Mouse (Mus musculus) midbrain, embryonic 16.5 days (tissue): ENCODE data around the gene Nadk. TPM values are rescaled to one million over a fixed set of nuclear protein-coding genes. Genes with fewer than 3 reads are reported as not detected.
A peak's percentile ranks its signal among the peaks of the same experiment; 100 is the strongest.

Experiments
- ATAC-seq: fragments of 200-750 bp; cut with Nextera tagmentation; 2 replicates; pipeline ENCODE4 v1.8.0; 2017; ENCODE audit warnings: moderate TSS enrichment
- H3K27ac ChIP-seq: fragments of 300-500 bp; sonication (generic); 2 replicates; pipeline ENCODE4 v1.5.1; 2014; ENCODE audit warnings: mild to moderate bottlenecking, low read length, mixed read lengths
- H3K27me3 ChIP-seq: fragments of 300-500 bp; sonication (generic); 2 replicates; pipeline ENCODE4 v1.6.1; 2014; ENCODE audit warnings: low read depth, low read length, mixed read lengths; ENCODE audit not compliant: control insufficient read depth, insufficient read depth
- H3K36me3 ChIP-seq: fragments of 300-500 bp; sonication (generic); 2 replicates; pipeline ENCODE4 v1.6.1; 2014; ENCODE audit warnings: mild to moderate bottlenecking, low read length, moderate library complexity, mixed read lengths; ENCODE audit not compliant: control insufficient read depth, insufficient read depth
- H3K4me1 ChIP-seq: fragments of 300-500 bp; sonication (generic); 2 replicates; pipeline ENCODE4 v1.6.1; 2014; ENCODE audit warnings: mild to moderate bottlenecking, low read length, mixed read lengths; ENCODE audit not compliant: control insufficient read depth, insufficient read depth
- H3K4me2 ChIP-seq: fragments of 300-500 bp; sonication (generic); 2 replicates; pipeline ENCODE4 v1.6.1; 2014; ENCODE audit warnings: mild to moderate bottlenecking, low read length, mixed read lengths
- H3K4me3 ChIP-seq: fragments of 300-500 bp; sonication (generic); 2 replicates; pipeline ENCODE4 v1.5.1; 2014; ENCODE audit warnings: low read depth, mild to moderate bottlenecking, low read length, moderate library complexity, mixed read lengths
- H3K9ac ChIP-seq: fragments of 300-500 bp; sonication (generic); 2 replicates; pipeline ENCODE4 v1.6.1; 2014; ENCODE audit warnings: low read depth, low read length, mixed read lengths
- H3K9me3 ChIP-seq: fragments of 300-500 bp; sonication (generic); replicated peaks from 2 replicates; pipeline ENCODE4 v1.6.1; 2014; ENCODE audit warnings: mild to moderate bottlenecking, low read length, mixed read lengths; ENCODE audit not compliant: control insufficient read depth, poor library complexity, severe bottlenecking
- WGBS: fragments of 180-500 bp; shearing (Covaris S2); extraction: QIAGEN DNeasy Blood & Tissue Kit; methylation state at CpG from one replicate; pipeline ENCODE4 v1.1.7; 2014; 5-methylcytosine and 5-hydroxymethylcytosine counted together
- polyA plus RNA-seq: library from polyadenylated mRNA; unstranded; fragments of >200 nt; fragmentation: Nextera tagmentation; extraction: Ambion mirVana; gene quantifications from 2 replicates; pipeline ENCODE4 v1.2.1, GENCODE M21; 2015

Nadk gene
- polyA plus RNA-seq, 1 experiment from 2014 or later = 77.1 TPM

- H3K9ac ChIP-seq = no peak overlapping the region
- 93% methylated on average over 6 of the region's 6 CpGs for WGBS
- no peak overlapping the region for H3K4me2 ChIP-seq
- ATAC-seq = no peak
- no peaks in the 10 kb centered on the region for H3K9me3 ChIP-seq
- H3K36me3 ChIP-seq = peaks cover 36% of the 10 kb centered on the region
- H3K27me3 ChIP-seq = no peaks in the 10 kb centered on the region
- H3K27ac ChIP-seq = no peak overlapping the region
- H3K4me3 ChIP-seq = no peak overlapping the region
- no peaks in the 10 kb centered on the region for H3K4me1 ChIP-seq
Measured at GRCm38 (mm10) chr4:155552917-155553532, 9.2 kb upstream of the Nadk start.

DNA sequence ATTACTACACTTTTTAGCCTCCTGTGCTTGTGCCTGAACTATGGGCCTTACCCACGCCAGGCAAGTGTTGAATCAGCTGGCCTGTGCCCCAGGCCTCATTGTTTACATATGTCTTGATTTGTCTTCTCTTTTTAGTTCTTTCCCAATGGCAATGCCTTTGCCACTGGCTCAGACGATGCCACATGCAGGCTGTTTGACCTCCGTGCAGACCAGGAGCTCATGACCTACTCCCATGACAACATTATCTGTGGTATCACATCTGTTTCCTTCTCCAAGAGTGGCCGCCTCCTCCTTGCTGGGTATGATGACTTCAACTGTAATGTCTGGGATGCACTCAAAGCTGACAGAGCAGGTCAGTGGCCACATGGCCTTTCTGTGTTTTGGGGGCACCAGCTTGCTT is 7.3 kb upstream of the Nadk start:
- H3K9ac ChIP-seq = no peak overlapping the region
- H3K4me2 ChIP-seq = no peak overlapping the region
- H3K9me3 ChIP-seq = no peaks in the 10 kb centered on the region
- H3K36me3 ChIP-seq = peaks cover 39% of the 10 kb centered on the region
- no peaks in the 10 kb centered on the region for H3K4me1 ChIP-seq
- no peak for ATAC-seq
- H3K27me3 ChIP-seq = no peaks in the 10 kb centered on the region
- H3K27ac ChIP-seq = no peak overlapping the region
- WGBS = 92% methylated on average over 4 of the region's 4 CpGs
- H3K4me3 ChIP-seq = no peak overlapping the region

DNA sequence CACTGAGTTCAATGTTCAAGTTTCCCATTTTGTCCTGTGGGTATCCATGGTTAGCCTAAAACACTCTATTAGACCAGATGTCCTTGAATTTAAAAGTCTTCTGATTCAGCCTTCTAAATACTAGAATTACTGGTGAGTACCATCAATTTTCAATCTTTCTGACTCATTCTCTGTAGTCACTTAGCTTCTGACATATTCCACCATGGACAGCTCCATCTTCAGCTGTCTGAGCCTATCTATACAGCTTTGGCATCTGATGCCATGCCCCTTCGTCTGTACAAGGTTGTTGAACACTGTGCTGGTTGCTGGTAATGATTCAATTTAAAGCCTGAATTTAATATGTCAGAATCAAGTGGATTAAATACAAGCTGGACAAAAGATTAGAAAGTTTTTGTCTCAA is 6.7 kb upstream of the Nadk start:
- ATAC-seq = no peak
- Histone ChIP-seq H3K9me3 (no peaks in the 10 kb centered on the region), H3K4me3 (no peak overlapping the region), H3K4me2 (no peak overlapping the region), H3K27me3 (no peaks in the 10 kb centered on the region), H3K36me3 (peaks cover 43% of the 10 kb centered on the region), H3K4me1 (no peaks in the 10 kb centered on the region), H3K27ac (no peak overlapping the region), H3K9ac (no peak overlapping the region)
- WGBS = 75% methylated on average over 1 of the region's 1 CpGs

DNA sequence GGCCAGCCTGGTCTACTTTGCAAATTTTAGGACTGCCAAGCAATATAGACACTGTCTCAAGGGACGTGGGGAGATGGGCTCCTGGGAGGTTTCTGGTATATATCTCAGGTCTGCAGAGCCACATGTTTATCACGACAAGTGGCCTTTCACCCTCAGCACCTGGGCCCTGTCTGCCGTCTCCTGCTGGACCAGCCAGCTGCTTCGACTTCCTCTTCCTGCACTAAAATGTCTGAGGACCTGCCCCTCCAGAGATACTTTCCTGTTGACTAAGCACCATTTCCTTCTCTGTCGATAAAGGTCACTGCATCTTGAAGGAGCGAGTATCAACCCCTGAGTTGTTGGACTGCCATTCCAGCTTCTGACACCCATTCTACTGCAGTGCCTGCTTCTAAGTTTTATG is 2.7 kb upstream of the Nadk start:
- ATAC-seq = no peak
- no peak overlapping the region for H3K9ac ChIP-seq
- no peaks in the 10 kb centered on the region for H3K9me3 ChIP-seq
- WGBS = 89% methylated on average over 6 of the region's 6 CpGs
- no peak overlapping the region for H3K4me3 ChIP-seq
- peaks cover 2% of the 10 kb centered on the region for H3K4me1 ChIP-seq
- H3K4me2 ChIP-seq = no peak overlapping the region
- peaks cover 26% of the 10 kb centered on the region for H3K36me3 ChIP-seq
- H3K27ac ChIP-seq = no peak overlapping the region
- H3K27me3 ChIP-seq = no peaks in the 10 kb centered on the region

GRCm38 (mm10) chr4:155560932-155561331 is 1.2 kb upstream of the Nadk start:
- no peak overlapping the region for H3K4me2 ChIP-seq
- 63% methylated on average over 2 of the region's 2 CpGs for WGBS
- peaks cover 14% of the 10 kb centered on the region for H3K4me1 ChIP-seq
- no peaks in the 10 kb centered on the region for H3K9me3 ChIP-seq
- no peak overlapping the region for H3K9ac ChIP-seq
- no peak overlapping the region for H3K27ac ChIP-seq
- H3K27me3 ChIP-seq = no peaks in the 10 kb centered on the region
- H3K4me3 ChIP-seq = no peak overlapping the region
- H3K36me3 ChIP-seq = peaks cover 12% of the 10 kb centered on the region
- no peak for ATAC-seq

GRCm38 (mm10) chr4:155562725-155563399 is 684 bp downstream of the Nadk start:
- H3K9ac ChIP-seq = peak overlapping the region; percentile 43
- peaks cover 14% of the 10 kb centered on the region for H3K4me1 ChIP-seq
- 3% methylated on average over 18 of the region's 19 CpGs for WGBS
- peak overlapping the region; percentile 85 for H3K4me3 ChIP-seq
- peak overlapping the region; percentile 42 for H3K4me2 ChIP-seq
- no peaks in the 10 kb centered on the region for H3K27me3 ChIP-seq
- no peaks in the 10 kb centered on the region for H3K9me3 ChIP-seq
- peaks cover 10% of the 10 kb centered on the region for H3K36me3 ChIP-seq
- H3K27ac ChIP-seq = peak overlapping the region; percentile 90
- 0 out of 2 replicates have a peak, but pooled peaks have one; percentile 8 for ATAC-seq

DNA sequence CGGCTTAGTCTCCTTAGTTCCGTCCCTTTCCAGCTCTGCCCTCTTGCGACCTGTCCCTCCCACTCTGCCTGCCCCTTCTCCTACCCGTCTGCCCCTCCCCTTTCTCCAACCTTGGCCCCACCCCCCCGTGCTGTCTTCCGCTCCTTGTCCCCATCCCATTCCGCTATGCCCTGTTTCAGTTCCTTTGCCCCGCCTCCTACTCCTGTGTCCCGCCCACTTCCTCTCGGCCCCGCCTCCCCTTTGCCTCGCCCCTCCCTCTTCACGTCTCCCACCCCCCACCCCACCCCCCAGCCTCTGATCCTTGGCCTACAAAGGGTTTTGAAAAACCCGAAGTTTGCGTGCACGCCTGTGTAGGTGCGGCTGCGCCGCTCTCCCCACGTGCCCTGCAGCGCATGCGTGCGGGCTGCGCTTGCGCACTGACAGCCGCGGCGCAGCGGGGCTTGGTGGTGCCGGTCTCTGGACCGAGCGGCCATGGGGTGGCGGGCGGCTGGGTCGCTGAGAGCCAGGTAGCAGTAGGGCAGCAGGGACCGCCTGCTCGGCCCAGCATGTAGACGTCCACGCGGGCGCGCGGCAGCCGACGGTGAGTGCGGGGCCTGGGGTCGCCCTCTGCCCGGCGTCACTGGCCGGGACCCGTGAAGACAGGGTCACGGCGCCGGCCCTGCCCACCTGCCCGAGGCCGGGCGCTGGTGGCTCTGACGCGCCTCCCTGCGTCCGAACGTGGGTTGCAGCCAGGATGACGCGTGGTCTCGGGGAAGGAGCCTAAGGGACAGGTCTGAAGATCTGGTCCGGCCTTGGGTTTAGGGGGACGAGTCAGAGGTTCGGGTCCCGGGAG is 1.4 kb downstream of the Nadk start:
- no peaks in the 10 kb centered on the region for H3K27me3 ChIP-seq
- peak overlapping the region; percentile 88 for H3K4me2 ChIP-seq
- peak overlapping the region; percentile 90 for H3K27ac ChIP-seq
- no peaks in the 10 kb centered on the region for H3K9me3 ChIP-seq
- ATAC-seq = peak; percentile 97
- peak overlapping the region; percentile 86 for H3K9ac ChIP-seq
- H3K4me1 ChIP-seq = peaks cover 14% of the 10 kb centered on the region
- whole genome bisulfite sequencing = 0% methylated on average over 68 of the region's 69 CpGs
- H3K36me3 ChIP-seq = peaks cover 10% of the 10 kb centered on the region
- H3K4me3 ChIP-seq = peak overlapping the region; percentile 85

GRCm38 (mm10) chr4:155564315-155565069 is 2.3 kb downstream of the Nadk start:
- Histone ChIP-seq H3K4me1 (peaks cover 14% of the 10 kb centered on the region), H3K9me3 (no peaks in the 10 kb centered on the region), H3K27me3 (no peaks in the 10 kb centered on the region), H3K9ac (peak overlapping the region; percentile 86), H3K36me3 (peaks cover 9% of the 10 kb centered on the region), H3K4me3 (peak overlapping the region; percentile 85), H3K4me2 (peak overlapping the region; percentile 88), H3K27ac (peak overlapping the region; percentile 90)
- WGBS = 19% methylated on average over 20 of the region's 20 CpGs
- ATAC-seq = no peak
